Mouse (Mus musculus) limb, embryonic 13.5 days (tissue): ENCODE data around the gene Kdm5a. TPM values are rescaled to one million over a fixed set of nuclear protein-coding genes. Genes with fewer than 3 reads are reported as not detected.
A peak's percentile ranks its signal among the peaks of the same experiment; 100 is the strongest.

Experiments used
- ATAC-seq: fragments of 200-750 bp; cut with Nextera tagmentation; 2 replicates; pipeline ENCODE4 v1.8.0; 2017; ENCODE audit warnings: low read depth, moderate number of reproducible peaks, moderate TSS enrichment; ENCODE audit not compliant: low FRiP score
- H3K27ac ChIP-seq: fragments of 300-500 bp; sonication (generic); 2 replicates; pipeline ENCODE4 v1.5.1; 2015; ENCODE audit warnings: inconsistent platforms, mild to moderate bottlenecking, moderate library complexity
- H3K27me3 ChIP-seq: fragments of 300-500 bp; sonication (generic); 2 replicates; pipeline ENCODE4 v1.6.1; 2015; ENCODE audit warnings: mild to moderate bottlenecking, inconsistent platforms
- H3K36me3 ChIP-seq: fragments of 300-500 bp; sonication (generic); 2 replicates; pipeline ENCODE4 v1.6.1; 2015; ENCODE audit warnings: inconsistent platforms, mild to moderate bottlenecking, moderate library complexity
- H3K4me1 ChIP-seq: fragments of 300-500 bp; sonication (generic); 2 replicates; pipeline ENCODE4 v1.6.1; 2015; ENCODE audit warnings: inconsistent platforms
- H3K4me2 ChIP-seq: fragments of 300-500 bp; sonication (generic); replicated peaks from 2 replicates; pipeline ENCODE4 v1.6.1; 2015; ENCODE audit warnings: inconsistent platforms, mild to moderate bottlenecking, moderate library complexity
- H3K4me3 ChIP-seq: fragments of 300-500 bp; sonication (generic); 2 replicates; pipeline ENCODE4 v1.5.1; 2015; ENCODE audit warnings: moderate library complexity, mild to moderate bottlenecking, inconsistent platforms
- H3K9ac ChIP-seq: fragments of 300-500 bp; sonication (generic); 2 replicates; pipeline ENCODE4 v1.6.1; 2015; ENCODE audit warnings: mild to moderate bottlenecking, inconsistent platforms
- H3K9me3 ChIP-seq: fragments of 300-500 bp; sonication (generic); 2 replicates; pipeline ENCODE4 v1.6.1; 2016; ENCODE audit warnings: inconsistent platforms
- WGBS: fragments of 180-500 bp; shearing (Covaris S2); methylation state at CpG from one replicate; pipeline ENCODE4 v1.1.7; 2015; 5-methylcytosine and 5-hydroxymethylcytosine counted together
- polyA plus RNA-seq: library from polyadenylated mRNA; unstranded; fragments of >200 nt; fragmentation: Nextera tagmentation; extraction: Ambion mirVana; gene quantifications from 2 replicates; pipeline ENCODE4 v1.2.1, GENCODE M21; 2015

Gene Kdm5a
- polyA plus RNA-seq, 1 experiment from 2014 or later: 52.2 TPM

DNA sequence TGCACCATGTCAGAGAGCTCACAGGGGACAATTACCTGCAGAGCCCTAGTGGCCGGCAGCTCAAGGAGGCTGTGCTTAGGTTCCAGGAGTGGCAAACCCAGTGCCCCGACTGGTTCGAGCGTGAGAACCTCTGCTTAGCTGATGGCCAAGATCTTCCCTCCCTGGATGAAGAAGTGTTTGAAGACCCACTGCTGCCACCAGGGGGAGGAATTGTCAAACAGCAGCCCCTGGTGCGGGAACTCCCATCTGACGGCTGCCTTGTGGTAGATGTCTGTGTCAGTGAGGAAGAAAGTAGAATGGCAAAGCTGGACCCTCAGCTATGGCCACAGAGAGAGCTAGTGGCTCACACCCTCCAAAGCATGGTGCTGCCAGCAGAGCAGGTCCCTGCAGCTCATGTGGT, 117.6 kb downstream of the Kdm5a start:
- Histone ChIP-seq H3K9ac (no peak overlapping the region), H3K4me2 (no peak overlapping the region), H3K4me3 (no peak overlapping the region), H3K9me3 (no peaks in the 10 kb centered on the region), H3K36me3 (peaks cover 16% of the 10 kb centered on the region), H3K27ac (no peak overlapping the region), H3K27me3 (no peaks in the 10 kb centered on the region; the same call in 1 of the 2 replicates), H3K4me1 (peaks cover 7% of the 10 kb centered on the region; the same call in 1 of the 2 replicates)
- 88% methylated on average over 6 of the region's 6 CpGs for WGBS
- no peak for ATAC-seq

DNA sequence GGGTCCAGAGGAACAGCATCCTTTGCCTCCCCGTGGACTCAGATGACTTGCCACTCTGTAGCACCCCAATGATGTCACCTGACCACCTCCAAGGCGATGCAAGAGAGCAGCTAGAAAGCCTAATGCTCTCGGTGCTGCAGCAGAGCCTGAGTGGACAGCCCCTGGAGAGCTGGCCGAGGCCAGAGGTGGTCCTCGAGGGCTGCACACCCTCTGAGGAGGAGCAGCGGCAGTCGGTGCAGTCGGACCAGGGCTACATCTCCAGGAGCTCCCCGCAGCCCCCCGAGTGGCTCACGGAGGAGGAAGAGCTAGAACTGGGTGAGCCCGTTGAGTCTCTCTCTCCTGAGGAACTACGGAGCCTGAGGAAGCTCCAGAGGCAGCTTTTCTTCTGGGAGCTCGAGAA, 118.1 kb downstream of the Kdm5a start:
- H3K27ac ChIP-seq: no peak overlapping the region

DNA sequence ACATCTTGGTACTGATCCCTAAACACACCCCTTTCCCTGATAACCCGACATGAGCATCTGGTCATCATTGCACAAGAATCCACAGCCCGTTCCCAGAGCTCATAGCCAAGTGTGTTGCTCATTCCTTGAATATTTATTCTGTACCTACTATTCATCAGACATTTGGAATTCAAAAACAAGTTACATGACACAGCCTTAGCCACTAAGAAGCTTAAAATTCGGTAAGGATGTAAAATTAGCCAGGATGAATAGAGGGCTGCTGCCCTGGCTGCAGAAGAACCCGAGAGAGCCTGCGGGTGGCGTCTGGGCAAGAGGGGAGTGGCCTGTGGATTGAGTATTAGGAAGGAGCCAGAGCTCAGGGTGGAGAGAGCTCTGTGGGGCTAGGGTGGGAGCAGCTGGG, 118.8 kb downstream of the Kdm5a start:
- no peaks in the 10 kb centered on the region; the same call in 1 of the 2 replicates for H3K27me3 ChIP-seq
- no peak overlapping the region for H3K9ac ChIP-seq
- no peaks in the 10 kb centered on the region for H3K9me3 ChIP-seq
- H3K4me3 ChIP-seq: no peak overlapping the region
- no peak for ATAC-seq
- WGBS: 43% methylated on average over 6 of the region's 6 CpGs
- H3K27ac ChIP-seq: no peak overlapping the region
- peaks cover 16% of the 10 kb centered on the region for H3K36me3 ChIP-seq
- no peak overlapping the region for H3K4me2 ChIP-seq
- peaks cover 7% of the 10 kb centered on the region; the same call in 1 of the 2 replicates for H3K4me1 ChIP-seq

More for the DNA sequence above, 118.1 kb downstream of the Kdm5a start:
- no peaks in the 10 kb centered on the region for H3K9me3 ChIP-seq
- peaks cover 16% of the 10 kb centered on the region for H3K36me3 ChIP-seq
- no peak overlapping the region for H3K9ac ChIP-seq
- peaks cover 7% of the 10 kb centered on the region; the same call in 1 of the 2 replicates for H3K4me1 ChIP-seq
- no peak overlapping the region for H3K4me3 ChIP-seq
- ATAC-seq: no peak
- H3K27me3 ChIP-seq: no peaks in the 10 kb centered on the region; the same call in 1 of the 2 replicates
- H3K4me2 ChIP-seq: no peak overlapping the region
- 94% methylated on average over 14 of the region's 14 CpGs for WGBS

DNA sequence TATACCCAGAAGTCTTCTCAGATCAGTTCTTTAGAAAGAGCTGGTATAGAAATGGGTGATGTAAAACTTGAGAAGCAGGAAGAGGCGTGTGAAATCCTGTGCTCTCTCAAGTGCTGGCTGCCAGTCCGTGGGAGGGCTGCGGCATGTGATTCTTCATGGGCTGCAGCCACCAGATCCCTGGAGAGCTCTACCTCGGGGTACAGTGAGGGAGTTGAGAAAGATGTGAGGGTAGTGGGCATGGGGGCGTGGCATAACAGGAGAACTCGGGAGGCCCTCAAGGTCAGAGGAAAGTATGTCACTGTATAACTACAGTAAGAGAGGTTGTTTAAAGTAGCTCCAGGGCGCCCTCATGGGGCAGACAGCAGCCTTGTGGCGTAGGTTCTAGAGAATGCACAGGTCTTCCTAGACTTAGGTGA, 119.3 kb downstream of the Kdm5a start:
- H3K36me3 ChIP-seq: peaks cover 16% of the 10 kb centered on the region
- H3K27ac ChIP-seq: no peak overlapping the region
- no peak overlapping the region for H3K9ac ChIP-seq
- 37% methylated on average over 8 of the region's 8 CpGs for WGBS
- H3K27me3 ChIP-seq: no peaks in the 10 kb centered on the region; the same call in 1 of the 2 replicates
- H3K4me1 ChIP-seq: peaks cover 7% of the 10 kb centered on the region; the same call in 1 of the 2 replicates
- ATAC-seq: no peak
- no peak overlapping the region for H3K4me3 ChIP-seq
- no peak overlapping the region for H3K4me2 ChIP-seq
- no peaks in the 10 kb centered on the region for H3K9me3 ChIP-seq

DNA sequence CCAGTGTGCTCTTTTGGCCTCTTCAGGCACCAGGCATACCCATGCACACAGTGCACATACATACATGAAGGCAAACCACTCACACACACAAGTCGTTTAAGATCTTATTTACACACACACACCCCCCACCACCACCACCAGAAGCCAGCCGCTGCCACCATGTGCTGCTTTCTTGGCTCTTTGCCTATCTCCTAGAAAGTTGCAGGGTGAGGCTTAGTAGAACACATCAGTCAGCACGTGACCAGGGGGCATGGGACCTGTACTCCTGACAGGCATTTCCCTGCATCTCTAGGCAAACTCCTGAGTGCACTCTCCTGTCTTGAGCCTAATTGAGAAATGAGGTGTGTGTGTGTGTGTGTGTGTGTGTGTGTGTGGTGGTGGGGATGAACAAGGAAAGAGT, 121.1 kb downstream of the Kdm5a start:
- H3K9me3 ChIP-seq: no peaks in the 10 kb centered on the region
- no peak overlapping the region for H3K4me3 ChIP-seq
- peaks cover 7% of the 10 kb centered on the region; the same call in 1 of the 2 replicates for H3K4me1 ChIP-seq
- H3K9ac ChIP-seq: no peak overlapping the region
- no peak overlapping the region for H3K27ac ChIP-seq
- peaks cover 16% of the 10 kb centered on the region for H3K36me3 ChIP-seq
- H3K27me3 ChIP-seq: peaks cover 3% of the 10 kb centered on the region; the same call in 1 of the 2 replicates
- ATAC-seq: no peak
- WGBS: 75% methylated on average over 3 of the region's 3 CpGs
- H3K4me2 ChIP-seq: no peak overlapping the region

DNA sequence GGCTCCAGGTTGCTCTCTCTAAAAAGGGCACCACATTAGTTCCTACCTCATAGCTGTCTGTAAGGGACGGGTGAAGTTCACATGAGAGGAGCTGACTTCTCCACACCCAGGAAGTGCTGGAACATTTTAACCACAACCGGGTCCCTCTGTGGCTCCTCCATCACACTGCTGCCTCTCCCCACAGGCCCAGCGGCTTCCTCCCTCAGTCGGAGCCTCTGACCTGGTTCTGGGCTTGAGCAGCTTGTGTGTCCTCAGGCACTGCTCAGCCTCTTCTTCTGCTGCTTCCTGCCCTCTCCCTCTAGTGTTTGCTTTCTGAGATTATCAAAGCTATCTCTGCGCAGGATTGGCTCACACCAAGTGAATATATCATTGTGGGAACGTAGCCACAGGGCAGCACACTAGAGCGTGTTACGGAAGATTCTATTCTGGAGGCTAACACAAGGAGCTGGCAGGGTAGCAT, 122.2 kb downstream of the Kdm5a start:
- 65% methylated on average over 8 of the region's 8 CpGs for WGBS
- peaks cover 10% of the 10 kb centered on the region for H3K36me3 ChIP-seq

DNA sequence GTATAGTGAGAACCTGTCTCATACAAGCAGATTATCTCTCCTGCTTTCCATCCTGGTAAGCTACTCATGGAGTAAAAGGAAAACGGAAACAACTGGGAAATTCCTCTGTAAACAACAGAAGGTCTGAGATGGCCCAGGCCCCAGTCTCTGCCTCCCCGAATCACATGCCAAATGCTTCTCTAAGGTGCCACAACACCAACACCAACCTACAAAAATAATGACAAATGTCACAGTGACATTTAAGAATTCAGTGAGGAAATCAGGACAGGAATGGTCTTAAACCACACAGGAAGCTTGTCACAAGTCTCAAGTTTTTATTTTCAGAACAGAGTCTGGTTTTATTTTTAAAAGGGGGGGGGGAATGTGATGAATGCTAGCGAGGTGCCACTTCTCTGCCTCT, 124.7 kb downstream of the Kdm5a start:
- Histone ChIP-seq H3K9me3 (no peaks in the 10 kb centered on the region), H3K4me2 (no peak overlapping the region), H3K36me3 (no peaks in the 10 kb centered on the region), H3K4me1 (peaks cover 15% of the 10 kb centered on the region), H3K9ac (no peak overlapping the region), H3K27ac (no peak overlapping the region), H3K27me3 (peaks cover 38% of the 10 kb centered on the region), H3K4me3 (no peak overlapping the region)
- no peak for ATAC-seq
- 62% methylated on average over 3 of the region's 3 CpGs for whole genome bisulfite sequencing

More for the DNA sequence above, 122.2 kb downstream of the Kdm5a start:
- H3K27ac ChIP-seq: no peak overlapping the region
- H3K27me3 ChIP-seq: peaks cover 14% of the 10 kb centered on the region
- no peak for ATAC-seq
- H3K9me3 ChIP-seq: no peaks in the 10 kb centered on the region
- peaks cover 7% of the 10 kb centered on the region; the same call in 1 of the 2 replicates for H3K4me1 ChIP-seq
- no peak overlapping the region for H3K4me3 ChIP-seq
- H3K9ac ChIP-seq: no peak overlapping the region
- H3K4me2 ChIP-seq: no peak overlapping the region

DNA sequence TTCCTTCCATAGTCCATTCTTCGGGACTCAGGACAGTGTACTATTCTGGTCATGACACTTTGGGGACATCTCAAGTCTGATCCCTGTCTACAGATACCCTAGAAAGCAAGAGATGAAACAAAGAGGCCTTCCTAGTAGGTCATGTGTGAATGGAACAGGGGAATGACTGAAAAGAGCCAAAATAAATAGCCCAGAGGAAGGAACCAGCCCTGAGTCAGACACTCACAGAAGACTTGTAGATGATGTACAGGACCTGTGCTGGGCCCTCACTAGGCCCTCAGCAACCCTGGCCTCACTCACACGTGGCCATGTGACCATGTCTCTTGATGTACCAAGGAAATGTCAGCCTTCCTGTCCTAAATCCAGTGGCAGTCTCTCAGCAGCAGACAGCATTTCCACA, 125.5 kb downstream of the Kdm5a start:
- WGBS: 63% methylated on average over 2 of the region's 2 CpGs
- Histone ChIP-seq H3K27me3 (peaks cover 43% of the 10 kb centered on the region), H3K9ac (no peak overlapping the region)

DNA sequence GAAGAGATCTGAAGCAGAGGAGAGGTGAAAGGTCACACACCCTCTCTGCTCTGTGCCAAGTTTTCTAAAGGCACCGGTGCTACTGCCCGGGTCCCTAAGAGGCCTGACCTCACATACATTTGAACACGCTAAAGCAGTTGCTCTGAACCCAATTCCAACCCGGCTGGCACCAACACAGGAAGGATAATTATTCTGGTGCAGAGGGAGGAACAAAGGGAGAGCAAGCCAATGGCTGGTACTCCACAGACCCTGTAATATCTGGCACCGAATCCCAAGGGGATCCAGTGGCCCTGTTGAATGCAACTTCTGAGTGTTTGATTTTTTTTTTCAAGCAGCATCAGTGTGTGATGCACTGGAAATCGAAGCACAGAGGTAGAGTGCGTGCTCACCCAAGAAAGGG, 127.1 kb downstream of the Kdm5a start:
- Histone ChIP-seq H3K9ac (no peak overlapping the region), H3K36me3 (no peaks in the 10 kb centered on the region), H3K27me3 (peaks cover 50% of the 10 kb centered on the region), H3K4me3 (no peak overlapping the region), H3K9me3 (no peaks in the 10 kb centered on the region), H3K4me1 (peaks cover 22% of the 10 kb centered on the region), H3K4me2 (no peak overlapping the region), H3K27ac (no peak overlapping the region)
- 58% methylated on average over 7 of the region's 7 CpGs for WGBS
- ATAC-seq: no peak

More for the DNA sequence above, 125.5 kb downstream of the Kdm5a start:
- Histone ChIP-seq H3K4me3 (no peak overlapping the region), H3K9me3 (no peaks in the 10 kb centered on the region), H3K4me1 (peaks cover 20% of the 10 kb centered on the region), H3K36me3 (no peaks in the 10 kb centered on the region), H3K27ac (no peak overlapping the region), H3K4me2 (no peak overlapping the region)
- no peak for ATAC-seq

DNA sequence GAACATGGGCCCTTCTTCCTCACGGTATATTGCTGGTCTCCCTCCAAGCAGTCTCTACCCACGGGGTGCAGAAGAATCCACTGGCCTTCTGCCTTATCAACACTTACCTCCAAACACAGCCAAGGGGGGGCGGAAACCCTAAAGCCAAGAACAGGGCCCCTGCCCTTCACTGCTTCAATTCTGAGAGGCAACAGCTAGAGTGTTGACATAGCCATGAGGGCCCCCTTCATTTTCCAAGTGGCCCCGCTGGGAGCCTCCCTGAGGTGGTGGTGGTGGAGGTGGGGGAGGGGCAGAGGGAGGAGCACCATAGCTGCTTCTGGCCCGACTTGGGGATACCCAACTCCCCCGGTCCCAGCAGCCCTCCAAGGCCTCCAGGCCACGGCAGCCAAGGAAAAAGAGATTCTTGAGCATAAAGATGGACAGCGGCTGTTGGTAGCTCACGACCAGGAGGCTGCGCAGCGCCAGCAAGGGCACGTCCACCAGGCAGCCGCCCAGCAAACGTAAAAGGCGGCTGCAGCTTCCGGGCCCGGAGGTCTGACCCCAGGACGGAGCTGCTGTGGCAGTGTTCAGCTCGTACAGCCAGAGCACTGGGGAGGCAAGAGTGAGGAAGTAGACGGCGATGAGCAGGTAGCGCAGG, 128.1 kb downstream of the Kdm5a start:
- Histone ChIP-seq H3K27me3 (peaks cover 52% of the 10 kb centered on the region), H3K27ac (no peak overlapping the region), H3K9ac (no peak overlapping the region), H3K4me1 (peaks cover 22% of the 10 kb centered on the region), H3K4me3 (peak overlapping the region; percentile 73), H3K36me3 (no peaks in the 10 kb centered on the region), H3K4me2 (peak overlapping the region; percentile 98), H3K9me3 (no peaks in the 10 kb centered on the region)
- WGBS: 9% methylated on average over 22 of the region's 22 CpGs
- ATAC-seq: no peak

DNA sequence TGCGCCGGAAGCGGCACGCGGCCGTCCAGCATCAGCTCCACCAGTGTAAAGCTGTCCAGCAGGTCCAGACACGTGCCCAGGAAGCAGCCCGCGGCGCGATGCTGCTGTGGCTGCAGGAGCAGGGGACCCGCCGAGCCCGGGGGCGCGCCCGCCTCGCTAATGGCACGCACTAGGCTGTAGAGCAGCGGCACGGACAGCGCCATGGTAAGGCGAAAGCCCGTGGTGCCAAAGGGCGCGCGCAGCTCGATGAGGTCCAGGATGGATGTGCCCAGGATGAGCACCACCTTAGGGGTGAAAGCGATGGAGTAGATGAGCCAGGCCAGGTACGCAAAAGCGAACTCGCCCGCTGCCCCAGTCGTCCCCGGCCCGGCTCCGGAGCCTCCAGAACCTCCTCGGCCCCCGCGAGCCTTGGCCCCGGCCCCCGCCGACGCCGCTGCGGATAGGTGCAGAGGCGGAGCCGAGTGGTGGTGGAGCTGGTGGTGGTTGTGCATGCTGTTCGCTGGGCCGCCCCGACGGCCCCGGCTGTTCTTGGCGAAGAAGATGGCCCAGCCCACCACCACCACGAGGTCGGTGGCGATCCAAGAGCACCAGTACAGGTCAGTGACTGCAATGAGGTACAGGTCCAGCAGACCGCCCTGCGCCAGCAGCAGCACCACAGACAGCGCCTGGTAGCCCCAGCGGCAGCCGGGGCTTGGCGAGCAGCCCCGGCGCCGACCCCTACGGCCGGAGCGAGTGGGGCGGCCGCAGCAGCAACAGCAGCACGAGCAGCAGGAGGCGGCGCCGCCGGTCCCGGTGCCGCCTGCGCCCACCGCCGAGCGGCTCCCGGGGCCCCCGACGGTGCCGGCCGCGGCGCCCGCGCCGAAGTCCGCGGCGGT, 128.8 kb downstream of the Kdm5a start:
- Histone ChIP-seq H3K9me3 (no peaks in the 10 kb centered on the region), H3K27ac (no peak overlapping the region), H3K9ac (peak overlapping the region; percentile 65), H3K36me3 (no peaks in the 10 kb centered on the region), H3K4me3 (peak overlapping the region; percentile 73), H3K4me2 (peak overlapping the region; percentile 98), H3K27me3 (peaks cover 52% of the 10 kb centered on the region), H3K4me1 (peaks cover 22% of the 10 kb centered on the region)
- peak; percentile 57 for ATAC-seq
- 2% methylated on average over 79 of the region's 95 CpGs for WGBS
